ENCODE assay signal across 8 mouse cellular contexts in genomic region chr7:99304949-99305372, GRCm38 (mm10). TPM values are rescaled to one million over a fixed set of nuclear protein-coding genes. Genes with fewer than 3 reads are reported as not detected.
DNase-seq lines count a peak whose midpoint lies in the region; ATAC-seq and TF ChIP-seq lines count a peak whose summit lies in the region.

No protein-coding gene starts in this region.

- TF ChIP-seq CTCF in heart, adult 2 months (IDR thresholded peaks at IDR 0.05) = no peak
- TF ChIP-seq CTCF in thymus, adult 2 months (IDR thresholded peaks at IDR 0.05; ENCODE audit: borderline replicate concordance, control insufficient read depth, extremely low read depth, insufficient read depth, low read length, poor library complexity) = no peak

- intact Hi-C loops in heart, adult 2 months (cut with DNase I) = no loop called here

- H3K36me3 ChIP-seq in neural tube, embryonic 12.5 days = no peaks in the 10 kb centered on the region
- no peaks in the 10 kb centered on the region for H3K36me3 ChIP-seq in heart, adult 2 months (ENCODE audit: control insufficient read depth, insufficient read depth, low read length)
- H3K36me3 ChIP-seq in stomach, embryonic 16.5 days (ENCODE audit: control insufficient read depth, insufficient read depth, low read length) = no peaks in the 10 kb centered on the region
- H3K36me3 ChIP-seq in thymus, adult 2 months (ENCODE audit: control insufficient read depth, insufficient read depth, low read length) = no peaks in the 10 kb centered on the region

- TF ChIP-seq EP300 in heart, adult 2 months (IDR thresholded peaks at IDR 0.05; ENCODE audit: insufficient read depth, low read depth, low read length) = no peak

- no peak overlapping the region for H3K4me2 ChIP-seq in neural tube, embryonic 12.5 days (replicated peaks)
- H3K4me2 ChIP-seq in stomach, embryonic 16.5 days (ENCODE audit: low read depth, low read length) = no peak overlapping the region

- H3K9ac ChIP-seq in neural tube, embryonic 12.5 days = no peak overlapping the region
- H3K9ac ChIP-seq in heart, adult 2 months (ENCODE audit: low read depth, low read length) = no peak overlapping the region
- no peak overlapping the region for H3K9ac ChIP-seq in stomach, embryonic 16.5 days (ENCODE audit: low read length)

- no peaks in the 10 kb centered on the region for H3K79me2 ChIP-seq in heart, adult 2 months (replicated peaks; ENCODE audit: control insufficient read depth, insufficient read depth, low read length)

- no peak for TF ChIP-seq POLR2A in heart, adult 2 months (IDR thresholded peaks at IDR 0.05; ENCODE audit: insufficient read depth, low read depth, low read length)
- no peak for TF ChIP-seq POLR2A in thymus, adult 2 months (IDR thresholded peaks at IDR 0.05; ENCODE audit: control insufficient read depth, extremely low read depth, insufficient read depth, low read length, poor library complexity)

- peak; percentile 49; the same call in 1 of the 2 replicates for ATAC-seq in neural tube, embryonic 12.5 days (ENCODE audit: low FRiP score, low read depth)
- ATAC-seq in stomach, embryonic 16.5 days (ENCODE audit: insufficient read depth, low FRiP score) = peak; percentile 82

- H3K27ac ChIP-seq in neural tube, embryonic 12.5 days = peak overlapping the region; percentile 67; the same call in 1 of the 2 replicates
- H3K27ac ChIP-seq in heart, adult 2 months = no peak overlapping the region
- no peak overlapping the region for H3K27ac ChIP-seq in stomach, embryonic 16.5 days (ENCODE audit: low read length)
- no peak overlapping the region for H3K27ac ChIP-seq in thymus, adult 2 months (ENCODE audit: control insufficient read depth, insufficient read depth, low read length)

- WGBS in neural tube, embryonic 12.5 days = 46% methylated on average over 5 of the region's 5 CpGs
- 53% methylated on average over 5 of the region's 5 CpGs for WGBS in heart, adult 2 months
- WGBS in stomach, embryonic 16.5 days = 50% methylated on average over 5 of the region's 5 CpGs
- 92% methylated on average over 5 of the region's 5 CpGs for WGBS in thymus, adult 2 months

- no peaks in the 10 kb centered on the region for H3K9me3 ChIP-seq in neural tube, embryonic 12.5 days
- no peaks in the 10 kb centered on the region for H3K9me3 ChIP-seq in stomach, embryonic 16.5 days (replicated peaks; ENCODE audit: control insufficient read depth, low read length)

- no peaks in the 10 kb centered on the region for H3K27me3 ChIP-seq in neural tube, embryonic 12.5 days (replicated peaks)
- no peaks in the 10 kb centered on the region for H3K27me3 ChIP-seq in heart, adult 2 months (ENCODE audit: control insufficient read depth, insufficient read depth, low read length)
- H3K27me3 ChIP-seq in stomach, embryonic 16.5 days (ENCODE audit: control insufficient read depth, insufficient read depth, low read length) = no peaks in the 10 kb centered on the region
- H3K27me3 ChIP-seq in thymus, adult 2 months (ENCODE audit: control insufficient read depth, insufficient read depth, low read length) = no peaks in the 10 kb centered on the region

- no peak overlapping the region for H3K4me3 ChIP-seq in neural tube, embryonic 12.5 days
- H3K4me3 ChIP-seq in heart, adult 2 months = no peak overlapping the region
- no peak overlapping the region for H3K4me3 ChIP-seq in stomach, embryonic 16.5 days (replicated peaks; ENCODE audit: low read length)
- H3K4me3 ChIP-seq in thymus, adult 2 months (ENCODE audit: control insufficient read depth, insufficient read depth, low read length) = no peak overlapping the region

- no peak for DNase-seq in neural tube, embryonic 10.5 days (ENCODE audit: extremely low spot score, low spot score)
- DNase-seq in cerebellum, postnatal 25 days = peak; percentile 88 to 94
- peak; percentile 64 to 83 for DNase-seq in heart, adult 2 months
- DNase-seq in kidney, postnatal 10 days = peak; percentile 41
- peak; percentile 85 for DNase-seq in lung, postnatal 25 days (ENCODE audit: low spot score)
- DNase-seq in thymus, adult 2 months = no peak

- peaks cover 40% of the 10 kb centered on the region for H3K4me1 ChIP-seq in neural tube, embryonic 12.5 days
- peaks cover 12% of the 10 kb centered on the region for H3K4me1 ChIP-seq in heart, adult 2 months (ENCODE audit: control insufficient read depth, insufficient read depth, low read length)
- H3K4me1 ChIP-seq in stomach, embryonic 16.5 days (ENCODE audit: control insufficient read depth, insufficient read depth, low read length) = peaks cover 13% of the 10 kb centered on the region; the same call in 1 of the 2 replicates
- no peaks in the 10 kb centered on the region for H3K4me1 ChIP-seq in thymus, adult 2 months (replicated peaks; ENCODE audit: control insufficient read depth, insufficient read depth, low read length)

RNA-seq across cellular contexts. Expression of gene Map6, which starts 37.7 kb away (rescaled TPM):
- polyA plus RNA-seq in neural tube, embryonic 12.5 days (2016; fragmentation: Nextera tagmentation; extraction: Ambion mirVana) = 86.6 and 96.9 TPM in 2 replicates
- 1 to 10 TPM; 3.3 to 4.3 TPM for total RNA-seq in heart, adult 2 months (2021)
- polyA plus RNA-seq in heart, adult 2 months (2012; rRNA removed) = 3.4 and 3.5 TPM in 2 replicates
- 5.0 and 5.4 TPM in 2 replicates for polyA plus RNA-seq in stomach, embryonic 16.5 days (2015; fragmentation: Nextera tagmentation; extraction: Ambion mirVana)
- polyA plus RNA-seq in thymus, adult 2 months (2012; rRNA removed) = 0.96 and 1.3 TPM in 2 replicates

RNA-seq across cellular contexts. Expression of gene Serpinh1, which starts 48.1 kb away (rescaled TPM):
- 640 and 651 TPM in 2 replicates for polyA plus RNA-seq in neural tube, embryonic 12.5 days (2016; fragmentation: Nextera tagmentation; extraction: Ambion mirVana)
- total RNA-seq in heart, adult 2 months (2021) = 100 to 1,000 TPM; 214 to 275 TPM
- 193 and 266 TPM in 2 replicates for polyA plus RNA-seq in heart, adult 2 months (2012; rRNA removed)
- polyA plus RNA-seq in stomach, embryonic 16.5 days (2015; fragmentation: Nextera tagmentation; extraction: Ambion mirVana) = 1,327 and 1,379 TPM in 2 replicates
- polyA plus RNA-seq in thymus, adult 2 months (2012; rRNA removed) = 53.3 and 66.1 TPM in 2 replicates

Comparison
In these comparisons a context has a peak if more than half of its experiments do, and no peak if none do; other contexts are left out.
1. DNase-seq: peak in cerebellum, postnatal 25 days (2 of 2), heart, adult 2 months (2 of 2), kidney, postnatal 10 days (single experiment) and lung, postnatal 25 days (single experiment); none in neural tube, embryonic 10.5 days (single experiment) and thymus, adult 2 months (single experiment).
2. RNA of gene Map6, which starts 37.7 kb away (polyA plus RNA-seq): 86.6 to 96.9 TPM in neural tube, embryonic 12.5 days; 5.0 to 5.4 TPM in stomach, embryonic 16.5 days, 3.4 to 3.5 TPM in heart, adult 2 months and 0.96 to 1.3 TPM in thymus, adult 2 months; every median in the first group is over 10 times any median in the second.